Mouse (Mus musculus) NIH3T3 (cell line): Measurements from ENCODE around the gene Nfs1.
"Not testable (repeated sequence)": the region's sequence is repeated elsewhere in the genome, so short reads cannot be mapped to it uniquely, and the experiment has no call there.

Source experiments
- DNase-seq: peaks from one replicate; pipeline ENCODE4 v3.0.0-alpha.2; 2012; ENCODE audit warnings: low read depth

Nfs1 gene

DNA sequence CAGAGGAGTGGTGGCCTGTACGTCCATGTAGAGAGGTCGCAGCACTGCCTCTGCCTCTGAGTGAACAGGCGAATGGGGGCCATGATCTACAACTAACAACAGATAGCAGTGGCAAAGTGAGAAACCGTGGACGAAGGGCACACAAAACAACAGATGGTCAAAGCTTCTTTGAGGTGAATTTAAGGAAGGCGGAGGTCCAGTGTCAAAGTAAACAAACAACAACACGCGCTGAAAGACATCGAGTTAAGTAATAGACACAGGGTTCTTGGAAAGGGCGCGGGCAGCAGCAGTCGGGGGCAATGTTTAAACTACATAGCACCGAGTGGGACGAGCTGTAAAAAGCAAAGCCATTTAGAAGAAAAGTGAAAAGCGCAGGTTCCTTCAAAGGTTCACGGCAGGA is 619 bp downstream of the Nfs1 start:
- DNase-seq, result no peak

- peak; percentile 33 for DNase-seq
These were observed 1.2 kb downstream of the Nfs1 start for GRCm38 (mm10) chr2:156142820-156143219.

DNA sequence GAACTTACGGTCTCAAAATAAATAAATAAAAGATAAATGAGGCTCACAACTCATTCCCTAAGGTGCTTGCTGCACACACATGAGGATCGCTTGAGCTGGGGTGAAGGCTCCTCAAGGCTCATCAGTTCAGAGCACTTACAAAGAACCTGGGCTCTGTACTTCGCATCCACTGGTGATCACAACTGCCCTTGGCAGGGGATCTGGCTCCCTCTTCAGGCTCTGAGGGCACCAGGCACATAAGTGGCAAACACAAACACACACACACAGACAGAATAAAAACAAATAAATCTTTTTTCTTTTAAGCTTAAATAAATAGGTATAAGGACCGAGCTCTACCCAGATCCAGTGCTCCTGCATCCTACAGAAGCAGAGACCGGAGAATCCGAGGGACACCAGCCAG is 8.3 kb downstream of the Nfs1 start:
- DNase-seq, result peak; percentile 52

GRCm38 (mm10) chr2:156134161-156134560 is 9.8 kb downstream of the Nfs1 start:
- DNase-seq, result no peak

DNA sequence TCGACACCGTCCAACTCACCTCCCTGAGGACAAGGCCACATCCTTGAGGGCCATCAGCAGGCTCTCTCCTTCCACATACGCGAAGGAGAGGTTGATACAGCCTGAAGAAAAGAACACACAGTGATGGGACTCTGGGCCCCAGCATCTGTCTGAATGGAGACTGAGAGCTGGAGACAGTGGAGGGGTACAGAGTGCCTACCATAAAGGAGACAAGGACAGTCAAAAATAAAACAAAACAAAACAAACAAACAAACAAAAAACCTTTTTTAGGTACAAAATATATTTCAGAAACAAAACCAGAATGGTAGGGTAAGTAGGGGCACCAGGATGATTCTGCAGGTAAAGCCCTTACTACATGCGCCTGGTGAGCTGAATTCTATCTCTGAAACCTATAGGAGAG is 17.0 kb downstream of the Nfs1 start, which contains the start of gene Gm28036:
Gene Gm28036, minus strand, starts transcription at position 101 of the 400 bp plus-strand sequence.
- no peak for DNase-seq

GRCm38 (mm10) chr2:156123731-156124130 is 20.3 kb downstream of the Nfs1 start:
- DNase-seq, result no peak

- peak; percentile 47 for DNase-seq
These were observed 24.4 kb downstream of the Nfs1 start for GRCm38 (mm10) chr2:156119566-156119965.

DNA sequence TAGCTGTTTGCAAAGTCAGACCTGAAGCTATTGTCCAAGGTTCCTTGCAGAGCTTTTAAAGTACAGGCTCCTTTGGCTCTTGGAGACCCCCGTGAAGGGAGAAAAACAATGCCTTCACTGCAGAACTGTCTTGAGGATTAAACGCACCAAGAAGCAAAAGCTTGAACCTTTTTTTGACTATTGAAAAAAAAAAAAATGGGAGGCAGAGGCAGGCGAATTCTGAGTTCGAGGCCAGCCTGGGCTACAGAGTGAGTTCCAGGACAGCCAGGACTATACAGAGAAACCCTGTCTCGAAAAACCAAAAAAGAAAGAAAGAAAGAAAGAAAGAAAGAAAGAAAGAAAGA is 31.9 kb downstream of the Nfs1 start:
- DNase-seq, result not testable (repeated sequence)

DNA sequence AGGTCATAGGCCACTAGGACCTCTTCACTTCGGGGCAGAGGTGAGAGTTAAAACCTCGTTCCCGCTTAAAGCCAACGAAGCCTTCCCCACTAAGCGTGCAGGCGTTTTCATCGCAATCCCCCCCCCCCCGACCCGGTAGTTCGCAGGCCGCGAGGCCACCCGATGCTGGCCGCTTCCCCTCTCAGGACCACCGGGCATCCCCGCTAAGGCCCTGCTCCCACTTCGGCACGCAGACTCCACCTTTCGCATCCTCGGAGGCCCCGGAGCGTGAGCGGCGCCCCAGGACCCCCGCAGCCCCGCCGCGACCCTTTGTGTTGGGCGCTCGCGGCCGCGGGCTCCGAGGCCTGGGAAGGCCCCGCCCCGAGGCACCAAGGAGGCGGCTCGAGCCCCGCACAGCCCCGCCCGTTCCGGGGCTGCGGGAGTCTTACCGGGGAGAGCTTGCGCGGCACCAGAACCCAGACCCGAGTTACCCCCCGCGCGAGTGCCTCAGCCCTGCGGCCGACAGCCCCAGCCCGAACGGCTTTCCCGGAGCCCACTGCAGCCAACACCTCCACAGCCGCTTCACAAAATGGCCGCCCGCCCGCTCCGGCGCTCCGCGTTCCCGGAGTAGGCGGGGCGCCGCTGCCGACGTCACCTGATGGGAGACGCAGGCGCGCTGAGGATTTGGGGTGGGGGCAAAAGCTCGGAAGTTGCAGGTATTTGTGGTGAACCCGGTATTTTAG is 32.5 kb downstream of the Nfs1 start, which contains the start of the genes Cpne1 and Rbm12:
Gene Cpne1, minus strand, starts transcription at position 608 of the 722 bp plus-strand sequence.
Gene Rbm12, minus strand, starts transcription at position 621 of the 722 bp plus-strand sequence.
- DNase-seq, result peak; percentile 95

GRCm38 (mm10) chr2:156110627-156111357 is 33.2 kb downstream of the Nfs1 start:
- DNase-seq, result peak; percentile 54

DNA sequence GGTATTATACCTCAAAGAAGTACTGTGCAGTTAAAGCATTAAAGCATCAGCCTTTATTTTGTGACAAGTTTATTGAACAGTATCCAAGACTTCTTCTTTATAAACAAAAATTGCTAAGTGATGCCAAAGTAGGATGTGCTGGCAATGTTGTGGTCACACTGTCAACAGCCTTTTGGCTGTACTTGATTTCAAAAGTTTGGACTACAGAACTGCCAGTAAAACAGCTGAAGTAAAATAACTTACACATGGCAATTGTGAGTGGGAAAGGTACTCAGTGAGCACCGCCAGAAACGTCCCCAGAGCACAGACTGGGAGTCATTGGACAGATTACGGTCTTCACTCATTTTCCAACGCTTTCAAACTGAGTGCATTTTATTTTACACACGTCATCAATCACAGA is 52.1 kb downstream of the Nfs1 start:
- peak; percentile 63 for DNase-seq

GRCm38 (mm10) chr2:156089799-156090198 is 54.2 kb downstream of the Nfs1 start:
- peak; percentile 70 for DNase-seq

DNA sequence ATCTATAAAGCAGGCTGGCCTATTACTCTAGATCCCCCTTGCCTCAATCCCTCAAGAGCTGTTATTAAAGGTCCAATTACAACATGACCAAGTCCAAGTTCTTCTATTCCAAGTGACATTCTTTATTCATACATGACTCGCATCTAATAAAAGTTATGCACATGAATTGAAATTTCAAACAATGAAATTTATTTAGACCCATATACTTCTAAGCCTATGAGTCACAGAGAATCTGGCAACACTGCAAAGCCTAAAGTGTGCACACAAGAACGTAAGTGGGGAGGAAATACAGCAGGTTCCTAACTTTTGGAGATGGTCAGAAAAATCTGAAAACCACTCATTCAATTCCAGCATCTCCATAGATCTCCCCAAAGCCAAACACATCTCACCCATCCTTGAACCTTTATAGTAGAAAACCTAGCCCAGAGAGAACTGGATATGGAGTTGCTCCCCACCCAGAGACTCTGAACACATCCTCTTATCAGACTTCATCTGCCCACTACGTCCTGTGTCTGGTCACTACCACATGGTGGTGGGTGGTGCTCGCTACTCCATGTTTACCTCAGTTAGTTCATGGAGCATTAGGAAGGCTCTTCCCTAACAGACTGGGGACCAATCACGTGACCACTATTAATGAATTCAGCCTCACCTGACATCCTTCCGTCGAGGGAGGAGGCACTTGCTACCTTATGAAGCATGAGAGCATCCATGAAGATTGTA is 56.4 kb downstream of the Nfs1 start:
- peak; percentile 76 for DNase-seq

- DNase-seq, result peak; percentile 46
These were observed 59.4 kb downstream of the Nfs1 start for GRCm38 (mm10) chr2:156084541-156084940.

- no peak for DNase-seq
These were observed 63.6 kb downstream of the Nfs1 start for GRCm38 (mm10) chr2:156080391-156080790.

- DNase-seq, result no peak
These were observed 64.3 kb downstream of the Nfs1 start for GRCm38 (mm10) chr2:156079674-156080073.

DNA sequence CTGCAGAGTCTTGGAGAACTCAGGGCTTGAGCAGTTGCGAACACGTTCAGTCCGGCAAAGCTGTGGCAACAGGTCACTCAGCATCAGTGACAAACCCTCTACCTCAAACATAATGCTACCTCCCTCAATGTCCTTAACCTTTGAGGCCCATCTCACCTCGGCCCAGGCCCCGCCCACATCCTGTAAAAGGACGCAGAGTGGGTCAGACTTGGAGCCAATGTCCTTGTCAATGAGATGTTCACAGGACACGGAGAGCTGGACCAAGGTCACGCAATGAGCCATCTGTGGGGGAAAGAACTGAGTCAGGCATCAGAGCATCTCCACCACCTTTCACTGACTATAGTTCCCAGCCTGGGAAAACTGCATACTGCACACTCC is 64.8 kb downstream of the Nfs1 start:
- DNase-seq, result no peak

GRCm38 (mm10) chr2:156078421-156079182 is 65.4 kb downstream of the Nfs1 start:
- no peak for DNase-seq

- no peak for DNase-seq
These were observed 66.5 kb downstream of the Nfs1 start for GRCm38 (mm10) chr2:156077461-156077860.

DNA sequence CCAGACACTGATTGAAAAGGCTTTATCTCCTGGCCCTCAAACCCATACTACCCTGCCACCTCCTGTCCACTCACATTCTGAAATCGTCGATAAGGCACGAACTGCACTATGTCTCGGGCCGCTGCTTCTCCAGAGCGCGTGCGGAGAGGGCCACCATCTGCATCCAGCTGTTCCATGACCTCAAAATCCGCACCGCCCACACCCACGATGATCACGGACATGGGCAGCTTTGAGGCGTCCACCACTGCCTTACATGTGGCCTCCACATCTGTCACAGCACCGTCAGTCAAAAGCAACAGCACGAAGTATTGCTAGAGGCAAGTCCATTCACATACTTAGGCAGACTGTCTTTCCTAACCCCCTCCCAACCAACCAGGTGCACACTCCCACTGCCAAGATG is 70.3 kb downstream of the Nfs1 start:
- DNase-seq, result no peak
